Mouse (Mus musculus): ENCODE data around the gene Ccdc92b. TPM values are rescaled to one million over a fixed set of nuclear protein-coding genes. Genes with fewer than 3 reads are reported as not detected.

Ccdc92b gene
- 0.21 and 0.22 TPM in 2 replicates for polyA plus RNA-seq (2015; fragmentation: Nextera tagmentation; extraction: Ambion mirVana)

GRCm38 (mm10) chr11:74619201-74619955 lies at the start of gene Ccdc92b:
Gene Ccdc92b (plus strand): TSS chr11:74619605.

DNA sequence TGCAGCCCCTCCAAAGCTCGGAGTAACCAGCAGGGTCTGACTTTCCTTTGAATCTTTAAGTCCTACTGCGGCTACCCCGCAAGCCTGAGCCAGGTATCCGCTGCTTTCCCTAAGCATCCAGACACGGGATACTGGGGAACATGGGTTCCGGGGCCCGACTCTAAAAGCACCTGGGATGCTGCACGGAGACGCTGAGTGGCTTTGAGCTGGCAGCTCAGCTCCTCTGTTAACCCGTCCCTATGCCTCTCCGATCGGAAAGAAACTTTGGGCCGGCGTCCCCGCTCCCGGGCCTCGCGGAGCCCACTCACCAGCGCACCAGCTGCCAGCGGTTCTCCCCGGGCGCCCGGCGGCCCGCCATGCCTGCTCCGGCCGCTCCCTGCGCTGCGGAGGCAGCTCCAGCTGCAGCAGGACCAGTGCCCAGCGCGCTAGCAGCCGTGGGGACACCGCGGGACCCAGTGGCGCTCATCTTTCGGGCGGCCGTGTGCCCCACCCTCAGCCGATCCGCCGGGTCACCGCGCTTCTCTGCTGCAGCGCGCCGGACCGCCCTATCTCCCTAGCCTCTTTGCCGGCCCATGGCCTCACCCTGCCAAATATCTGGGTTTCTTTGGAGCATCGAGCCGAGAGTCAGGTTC lies 8.7 kb upstream of the Ccdc92b start, which contains the start of gene Rap1gap2:
TSS of gene Rap1gap2 (minus strand) at position 371 of the 632 bp plus-strand sequence.

DNA sequence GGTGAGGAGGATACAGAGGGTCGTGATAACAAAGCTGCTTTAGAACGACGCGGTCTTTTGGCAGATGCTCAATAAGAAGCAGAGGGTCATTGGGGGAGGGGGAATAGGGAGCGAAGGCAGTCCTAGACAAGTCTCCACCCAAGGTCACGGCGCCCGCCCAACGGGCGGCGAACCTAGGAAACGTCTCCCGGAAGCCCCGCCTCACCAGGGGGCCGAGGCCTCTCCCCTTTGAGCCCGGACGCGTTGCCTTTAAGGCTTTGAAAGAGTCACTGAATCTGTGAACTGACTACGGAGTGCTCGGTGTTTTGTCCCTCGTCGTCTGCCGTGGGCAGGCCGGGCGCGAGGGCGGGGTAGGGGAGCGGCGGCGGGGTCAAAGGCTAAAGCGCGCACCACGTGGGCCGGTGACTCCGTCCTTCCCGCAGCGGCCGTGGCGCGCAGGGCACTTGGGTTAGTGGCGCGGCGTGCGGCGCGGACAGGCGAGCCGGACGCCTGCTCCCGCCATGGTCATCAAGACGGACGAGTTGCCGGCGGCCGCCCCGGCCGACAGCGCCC lies 29.8 kb downstream of the Ccdc92b start, which contains the start of gene Cluh:
TSS of gene Cluh (plus strand) at position 401 of the 552 bp plus-strand sequence.

Other genes starting within 250 kb of the Ccdc92b start
- 5.1 and 5.3 TPM in 2 replicates for gene Rap1gap2, start 8.7 kb upstream of the Ccdc92b start, polyA plus RNA-seq (2015; fragmentation: Nextera tagmentation; extraction: Ambion mirVana)
- gene Cluh, start 29.9 kb downstream of the Ccdc92b start, polyA plus RNA-seq (2015; fragmentation: Nextera tagmentation; extraction: Ambion mirVana): 41.2 and 43.3 TPM in 2 replicates
- gene Pafah1b1, start 105.1 kb downstream of the Ccdc92b start, polyA plus RNA-seq (2015; fragmentation: Nextera tagmentation; extraction: Ambion mirVana): 43.7 and 51.0 TPM in 2 replicates
- gene Mettl16, start 151.2 kb downstream of the Ccdc92b start, polyA plus RNA-seq (2015; fragmentation: Nextera tagmentation; extraction: Ambion mirVana): 8.5 and 11.2 TPM in 2 replicates
- gene Mnt, start 211.3 kb downstream of the Ccdc92b start, polyA plus RNA-seq (2015; fragmentation: Nextera tagmentation; extraction: Ambion mirVana): 1.5 and 2.2 TPM in 2 replicates